Mouse (Mus musculus): Measurements from ENCODE around the gene Ak5. TPM values are rescaled to one million over a fixed set of nuclear protein-coding genes. Genes with fewer than 3 reads are reported as not detected.

Ak5 gene
- polyA plus RNA-seq, 1 experiment from 2014 or later: 7.1 TPM

- Histone ChIP-seq H3K27me3 (no peaks in the 10 kb centered on the region), H3K9ac (replicated peaks) (no peak overlapping the region), H3K4me2 (replicated peaks) (peak overlapping the region; percentile 40), H3K9me3 (no peaks in the 10 kb centered on the region), H3K36me3 (no peaks in the 10 kb centered on the region), H3K4me3 (peak overlapping the region; percentile 24), H3K27ac (replicated peaks) (no peak overlapping the region), H3K4me1 (peaks cover 18% of the 10 kb centered on the region; the same call in 1 of the 2 replicates)
- ATAC-seq (replicated peaks): peak; percentile 68
- WGBS: 2% methylated on average over 15 of the region's 16 CpGs
Measured at GRCm38 (mm10) chr3:152478599-152479435, 189.3 kb downstream of the Ak5 start.

GRCm38 (mm10) chr3:152477796-152478527, 190.2 kb downstream of the Ak5 start:
- Histone ChIP-seq H3K4me1 (peaks cover 15% of the 10 kb centered on the region; the same call in 1 of the 2 replicates), H3K9ac (replicated peaks) (no peak overlapping the region), H3K9me3 (no peaks in the 10 kb centered on the region), H3K4me3 (peak overlapping the region; percentile 24), H3K27ac (replicated peaks) (no peak overlapping the region), H3K36me3 (no peaks in the 10 kb centered on the region), H3K27me3 (no peaks in the 10 kb centered on the region), H3K4me2 (replicated peaks) (peak overlapping the region; percentile 40)
- ATAC-seq (replicated peaks): peak; percentile 65
- 4% methylated on average over 23 of the region's 23 CpGs for WGBS

GRCm38 (mm10) chr3:152475894-152476293, 192.3 kb downstream of the Ak5 start:
- no peak for ATAC-seq (replicated peaks)
- no peaks in the 10 kb centered on the region for H3K9me3 ChIP-seq
- 94% methylated on average over 3 of the region's 3 CpGs for WGBS
- H3K9ac ChIP-seq (replicated peaks): no peak overlapping the region
- no peaks in the 10 kb centered on the region for H3K27me3 ChIP-seq
- peaks cover 15% of the 10 kb centered on the region; the same call in 1 of the 2 replicates for H3K4me1 ChIP-seq
- H3K4me3 ChIP-seq: no peak overlapping the region
- H3K36me3 ChIP-seq: no peaks in the 10 kb centered on the region
- no peak overlapping the region for H3K27ac ChIP-seq (replicated peaks)
- no peak overlapping the region for H3K4me2 ChIP-seq (replicated peaks)

GRCm38 (mm10) chr3:152475278-152475669, 192.9 kb downstream of the Ak5 start:
- Histone ChIP-seq H3K4me1 (peaks cover 15% of the 10 kb centered on the region; the same call in 1 of the 2 replicates), H3K27ac (replicated peaks) (no peak overlapping the region), H3K36me3 (no peaks in the 10 kb centered on the region), H3K4me2 (replicated peaks) (no peak overlapping the region), H3K27me3 (no peaks in the 10 kb centered on the region), H3K4me3 (no peak overlapping the region), H3K9ac (replicated peaks) (no peak overlapping the region), H3K9me3 (no peaks in the 10 kb centered on the region)
- 94% methylated on average over 1 of the region's 1 CpGs for WGBS
- no peak for ATAC-seq (replicated peaks)

- no peak for ATAC-seq (replicated peaks)
- 62% methylated on average over 15 of the region's 15 CpGs for WGBS
- no peak overlapping the region for H3K27ac ChIP-seq (replicated peaks)
Measured at GRCm38 (mm10) chr3:152474582-152475277, 193.4 kb downstream of the Ak5 start.

GRCm38 (mm10) chr3:152472676-152473075, 195.5 kb downstream of the Ak5 start:
- H3K4me3 ChIP-seq: no peak overlapping the region
- no peaks in the 10 kb centered on the region for H3K9me3 ChIP-seq
- no peak overlapping the region for H3K9ac ChIP-seq (replicated peaks)
- H3K27me3 ChIP-seq: no peaks in the 10 kb centered on the region
- WGBS: 92% methylated on average over 16 of the region's 16 CpGs
- peaks cover 5% of the 10 kb centered on the region; the same call in 1 of the 2 replicates for H3K4me1 ChIP-seq
- no peak overlapping the region for H3K27ac ChIP-seq (replicated peaks)
- no peaks in the 10 kb centered on the region for H3K36me3 ChIP-seq
- no peak for ATAC-seq (replicated peaks)
- H3K4me2 ChIP-seq (replicated peaks): no peak overlapping the region

More at GRCm38 (mm10) chr3:152474582-152475277, 193.4 kb downstream of the Ak5 start:
- Histone ChIP-seq H3K36me3 (no peaks in the 10 kb centered on the region), H3K4me2 (replicated peaks) (no peak overlapping the region), H3K9ac (replicated peaks) (no peak overlapping the region), H3K9me3 (no peaks in the 10 kb centered on the region), H3K27me3 (no peaks in the 10 kb centered on the region), H3K4me1 (peaks cover 15% of the 10 kb centered on the region; the same call in 1 of the 2 replicates), H3K4me3 (no peak overlapping the region)

- Histone ChIP-seq H3K4me1 (0 out of 2 replicates have a peak, but pooled peaks cover 3% of the 10 kb centered on the region), H3K27me3 (no peaks in the 10 kb centered on the region), H3K4me2 (replicated peaks) (no peak overlapping the region), H3K27ac (replicated peaks) (no peak overlapping the region), H3K36me3 (no peaks in the 10 kb centered on the region), H3K9ac (replicated peaks) (no peak overlapping the region), H3K4me3 (no peak overlapping the region), H3K9me3 (no peaks in the 10 kb centered on the region)
- no peak for ATAC-seq (replicated peaks)
- WGBS: 86% methylated on average over 10 of the region's 10 CpGs
Measured at GRCm38 (mm10) chr3:152470347-152470746, 197.8 kb downstream of the Ak5 start.

- Histone ChIP-seq H3K9ac (replicated peaks) (no peak overlapping the region), H3K9me3 (no peaks in the 10 kb centered on the region), H3K27ac (replicated peaks) (no peak overlapping the region), H3K4me2 (replicated peaks) (no peak overlapping the region), H3K4me1 (no peaks in the 10 kb centered on the region), H3K4me3 (no peak overlapping the region), H3K27me3 (no peaks in the 10 kb centered on the region), H3K36me3 (no peaks in the 10 kb centered on the region)
- WGBS: 82% methylated on average over 18 of the region's 18 CpGs
- ATAC-seq (replicated peaks): no peak
Measured at GRCm38 (mm10) chr3:152469423-152470200, 198.5 kb downstream of the Ak5 start.

- no peaks in the 10 kb centered on the region for H3K4me1 ChIP-seq
- ATAC-seq (replicated peaks): no peak
- H3K27ac ChIP-seq (replicated peaks): no peak overlapping the region
- 89% methylated on average over 12 of the region's 12 CpGs for WGBS
- no peaks in the 10 kb centered on the region for H3K36me3 ChIP-seq
- H3K27me3 ChIP-seq: no peaks in the 10 kb centered on the region
- H3K9me3 ChIP-seq: no peaks in the 10 kb centered on the region
- H3K9ac ChIP-seq (replicated peaks): no peak overlapping the region
- H3K4me3 ChIP-seq: no peak overlapping the region
- H3K4me2 ChIP-seq (replicated peaks): no peak overlapping the region
Measured at GRCm38 (mm10) chr3:152468569-152469041, 199.6 kb downstream of the Ak5 start.

- no peaks in the 10 kb centered on the region for H3K27me3 ChIP-seq
- no peaks in the 10 kb centered on the region for H3K4me1 ChIP-seq
- no peaks in the 10 kb centered on the region for H3K9me3 ChIP-seq
- no peak overlapping the region for H3K9ac ChIP-seq (replicated peaks)
- H3K36me3 ChIP-seq: no peaks in the 10 kb centered on the region
- WGBS: 90% methylated on average over 8 of the region's 8 CpGs
- no peak overlapping the region for H3K4me3 ChIP-seq
- ATAC-seq (replicated peaks): no peak
- no peak overlapping the region for H3K4me2 ChIP-seq (replicated peaks)
- H3K27ac ChIP-seq (replicated peaks): no peak overlapping the region
Measured at GRCm38 (mm10) chr3:152468032-152468431, 200.1 kb downstream of the Ak5 start.

- Histone ChIP-seq H3K9me3 (no peaks in the 10 kb centered on the region), H3K9ac (replicated peaks) (no peak overlapping the region), H3K4me2 (replicated peaks) (no peak overlapping the region), H3K4me3 (no peak overlapping the region), H3K36me3 (no peaks in the 10 kb centered on the region), H3K4me1 (no peaks in the 10 kb centered on the region), H3K27ac (replicated peaks) (no peak overlapping the region), H3K27me3 (no peaks in the 10 kb centered on the region)
- ATAC-seq (replicated peaks): no peak
- 95% methylated on average over 4 of the region's 4 CpGs for WGBS
Measured at GRCm38 (mm10) chr3:152467312-152467711, 200.8 kb downstream of the Ak5 start.
